Mouse (Mus musculus) small intestine, adult 2 months (tissue): ENCODE data around the gene Hpca. TPM values are rescaled to one million over a fixed set of nuclear protein-coding genes. Genes with fewer than 3 reads are reported as not detected.
A peak's percentile ranks its signal among the peaks of the same experiment; 100 is the strongest.

Experiments
- H3K27ac ChIP-seq: fragments of 200-500 bp; 2 replicates; pipeline ENCODE4 v1.5.1; 2012; ENCODE audit warnings: low read depth, low read length, control low read depth, inconsistent platforms; ENCODE audit not compliant: insufficient read depth
- H3K27me3 ChIP-seq: fragments of 200-500 bp; 2 replicates; pipeline ENCODE4 v1.6.1; 2012; ENCODE audit warnings: mild to moderate bottlenecking, moderate library complexity, low read length, inconsistent platforms; ENCODE audit not compliant: control insufficient read depth, insufficient read depth
- H3K36me3 ChIP-seq: fragments of 200-500 bp; 2 replicates; pipeline ENCODE4 v1.6.1; 2012; ENCODE audit warnings: mild to moderate bottlenecking, low read length, control low read depth, inconsistent platforms; ENCODE audit not compliant: control insufficient read depth, insufficient read depth
- H3K4me1 ChIP-seq: fragments of 200-500 bp; 2 replicates; pipeline ENCODE4 v1.6.1; 2012; ENCODE audit warnings: low read length, inconsistent platforms, mixed read lengths; ENCODE audit not compliant: control insufficient read depth, insufficient read depth, insufficient read length
- H3K4me3 ChIP-seq: fragments of 200-500 bp; 2 replicates; pipeline ENCODE4 v1.5.1; 2012; ENCODE audit warnings: low read depth, mild to moderate bottlenecking, control low read depth, inconsistent platforms, low read length, moderate library complexity
- CTCF ChIP-seq: fragments of 200-500 bp; IDR thresholded peaks from 2 replicates; pipeline ENCODE4 v1.5.1; 2012; ENCODE audit warnings: low read depth, mild to moderate bottlenecking, control low read depth, inconsistent platforms, low read length, moderate library complexity, mixed read lengths; ENCODE audit not compliant: insufficient replicate concordance, insufficient read length; ENCODE audit errors: extremely low read depth
- POLR2A ChIP-seq: fragments of 200-500 bp; IDR thresholded peaks from 2 replicates; pipeline ENCODE4 v1.6.1; 2012; ENCODE audit warnings: low read depth, mild to moderate bottlenecking, control low read depth, inconsistent platforms, low read length, moderate library complexity
- WGBS: fragments of 180-500 bp; shearing (Covaris S2); methylation state at CpG from one replicate; pipeline ENCODE4 v1.1.7; 2018; 5-methylcytosine and 5-hydroxymethylcytosine counted together
- polyA plus RNA-seq: library from polyadenylated mRNA; depleted of rRNA; stranded (reverse); fragments of >200 nt; gene quantifications from 2 replicates; pipeline ENCODE4 v1.2.3, GENCODE M21; 2012

The Hpca gene
- polyA plus RNA-seq, 1 experiment = 0.72 TPM

GRCm38 (mm10) chr4:129119708-129120107, 2.1 kb downstream of the Hpca start:
- Histone ChIP-seq H3K27me3 (peaks cover 29% of the 10 kb centered on the region), H3K27ac (no peak overlapping the region), H3K36me3 (no peaks in the 10 kb centered on the region), H3K4me3 (no peak overlapping the region), H3K4me1 (no peaks in the 10 kb centered on the region; the same call in 1 of the 2 replicates)
- TF ChIP-seq CTCF = no peak
- no peak for TF ChIP-seq POLR2A
- 75% methylated on average over 10 of the region's 10 CpGs for WGBS

- Histone ChIP-seq H3K4me3 (no peak overlapping the region), H3K4me1 (peaks cover 4% of the 10 kb centered on the region), H3K27me3 (peaks cover 24% of the 10 kb centered on the region), H3K36me3 (no peaks in the 10 kb centered on the region), H3K27ac (no peak overlapping the region)
- 83% methylated on average over 14 of the region's 14 CpGs for WGBS
- TF ChIP-seq POLR2A = no peak
- no peak for TF ChIP-seq CTCF
Observed at GRCm38 (mm10) chr4:129117720-129118510, 3.9 kb downstream of the Hpca start.

- H3K36me3 ChIP-seq = peaks cover 12% of the 10 kb centered on the region
- H3K4me1 ChIP-seq = peaks cover 6% of the 10 kb centered on the region
- no peak for TF ChIP-seq CTCF
- H3K27ac ChIP-seq = no peak overlapping the region
- WGBS = 91% methylated on average over 8 of the region's 8 CpGs
- no peak overlapping the region for H3K4me3 ChIP-seq
- H3K27me3 ChIP-seq = peaks cover 14% of the 10 kb centered on the region
Observed at GRCm38 (mm10) chr4:129116703-129117102, 5.1 kb downstream of the Hpca start.

- WGBS = 40% methylated on average over 28 of the region's 28 CpGs
- H3K36me3 ChIP-seq = peaks cover 37% of the 10 kb centered on the region
- peaks cover 23% of the 10 kb centered on the region for H3K4me1 ChIP-seq
- no peak overlapping the region for H3K27ac ChIP-seq
- peak; percentile 93 for TF ChIP-seq CTCF
- TF ChIP-seq POLR2A = no peak
- no peak overlapping the region for H3K4me3 ChIP-seq
- no peaks in the 10 kb centered on the region for H3K27me3 ChIP-seq
Observed at GRCm38 (mm10) chr4:129113083-129113988, 8.5 kb downstream of the Hpca start.

- WGBS = 75% methylated on average over 13 of the region's 13 CpGs
- no peak overlapping the region for H3K4me3 ChIP-seq
- peaks cover 28% of the 10 kb centered on the region for H3K4me1 ChIP-seq
- TF ChIP-seq POLR2A (no peak), CTCF (no peak)
- no peak overlapping the region for H3K27ac ChIP-seq
- peaks cover 40% of the 10 kb centered on the region for H3K36me3 ChIP-seq
- H3K27me3 ChIP-seq = no peaks in the 10 kb centered on the region
Observed at GRCm38 (mm10) chr4:129112231-129112630, 9.6 kb downstream of the Hpca start.

- 55% methylated on average over 11 of the region's 11 CpGs for WGBS
- TF ChIP-seq POLR2A = no peak
- peak; percentile 60; the same call in 1 of the 2 replicates for TF ChIP-seq CTCF
- H3K36me3 ChIP-seq = peaks cover 40% of the 10 kb centered on the region
- no peaks in the 10 kb centered on the region for H3K27me3 ChIP-seq
- H3K4me3 ChIP-seq = no peak overlapping the region
- peaks cover 28% of the 10 kb centered on the region for H3K4me1 ChIP-seq
- H3K27ac ChIP-seq = no peak overlapping the region
Observed at GRCm38 (mm10) chr4:129111350-129111749, 10.5 kb downstream of the Hpca start.

GRCm38 (mm10) chr4:129110804-129111203, 11.0 kb downstream of the Hpca start:
- Histone ChIP-seq H3K4me3 (no peak overlapping the region), H3K4me1 (peaks cover 28% of the 10 kb centered on the region), H3K36me3 (peaks cover 40% of the 10 kb centered on the region), H3K27ac (peak overlapping the region; percentile 32; the same call in 1 of the 2 replicates), H3K27me3 (no peaks in the 10 kb centered on the region)
- WGBS = 73% methylated on average over 6 of the region's 6 CpGs
- no peak for TF ChIP-seq POLR2A
- TF ChIP-seq CTCF = no peak
